Mouse (Mus musculus): ENCODE measurements around the gene Olfr764-ps1. TPM values are rescaled to one million over a fixed set of nuclear protein-coding genes. Genes with fewer than 3 reads are reported as not detected.

Gene Olfr764-ps1
- not detected for polyA plus RNA-seq (2012; fragmentation: generic; extraction: Trizol)

DNA sequence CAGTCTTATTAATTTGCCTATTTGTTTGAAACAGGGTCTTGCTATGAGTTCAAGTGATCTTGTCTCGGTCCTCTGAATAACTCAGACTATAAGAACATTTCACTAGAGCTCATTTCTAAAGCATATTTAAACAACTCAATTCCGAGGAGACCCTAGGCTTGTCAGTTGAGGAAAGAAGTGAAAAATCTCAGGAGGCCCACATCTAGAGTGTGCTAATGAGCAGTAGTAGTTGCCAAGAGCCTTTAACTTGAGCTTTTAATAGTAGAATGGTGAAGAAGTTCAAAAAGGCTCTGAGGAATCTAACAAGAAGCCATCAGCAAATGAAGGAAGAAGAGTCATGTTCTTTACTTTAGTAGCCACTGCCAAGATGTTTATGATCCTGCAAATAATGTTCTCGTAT, at the start of gene Olfr764-ps1:
TSS of gene Olfr764-ps1 (minus strand) at position 101 of the 400 bp plus-strand sequence.

DNA sequence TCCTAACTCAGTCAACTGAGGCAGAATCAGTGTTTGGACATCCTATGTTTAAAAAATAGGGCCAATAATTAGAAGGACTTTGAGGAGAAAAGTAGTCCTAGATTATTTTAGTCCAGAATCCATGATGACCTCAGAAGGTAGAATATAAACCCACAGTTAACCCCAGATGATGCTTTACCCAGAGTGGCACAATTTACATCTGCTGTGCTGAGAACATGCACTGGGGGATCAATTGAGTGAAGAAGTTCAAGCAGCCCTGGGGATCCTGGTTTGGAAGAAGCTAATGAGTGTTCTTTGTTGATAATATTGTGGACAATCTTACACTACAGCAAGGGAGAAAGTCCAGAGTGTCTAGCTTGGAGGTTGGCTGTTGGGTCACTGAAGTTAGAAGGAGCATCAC, 43.1 kb upstream of the Olfr764-ps1 start, which contains the start of gene Olfr767:
TSS of gene Olfr767 (minus strand) at position 101 of the 400 bp plus-strand sequence.

DNA sequence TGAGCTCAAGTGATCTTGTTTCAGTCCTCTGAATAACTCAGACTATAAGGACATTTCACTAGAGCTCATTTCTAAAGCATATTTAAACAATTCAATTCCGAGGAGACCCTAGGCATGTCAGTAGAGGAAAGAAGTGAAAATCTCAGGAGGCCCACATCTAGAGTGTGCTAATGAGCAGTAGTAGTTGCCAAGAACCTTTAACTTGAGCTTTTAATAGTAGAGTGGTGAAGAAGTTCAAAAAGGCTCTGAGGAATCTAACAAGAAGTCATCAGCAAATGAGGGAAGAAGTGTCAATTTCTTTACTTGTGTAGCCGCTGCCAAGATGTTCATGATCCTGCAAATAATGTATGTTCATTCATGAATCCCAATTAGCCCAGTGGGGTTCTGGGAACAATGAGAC, 29.2 kb upstream of the Olfr764-ps1 start, which contains the start of gene Olfr766-ps1:
TSS of gene Olfr766-ps1 (minus strand) at position 101 of the 400 bp plus-strand sequence.

DNA sequence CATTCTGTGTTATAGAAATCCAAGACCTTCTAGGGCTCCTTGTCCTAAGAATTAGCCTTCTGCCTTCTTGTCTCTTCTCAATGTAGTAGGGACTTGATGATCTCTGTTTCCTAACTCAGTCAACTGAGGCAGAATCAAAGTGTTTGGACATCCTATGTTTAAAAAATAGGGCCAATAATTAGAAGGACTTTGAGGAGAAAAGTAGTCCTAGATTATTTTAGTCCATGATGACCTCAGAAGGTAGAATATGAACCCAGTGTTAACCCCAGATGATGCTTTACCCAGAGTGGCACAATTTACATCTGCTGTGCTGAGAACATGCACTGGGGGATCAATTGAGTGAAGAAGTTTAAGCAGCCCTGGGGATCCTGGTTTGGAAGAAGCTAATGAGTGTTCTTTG, 10.2 kb upstream of the Olfr764-ps1 start, which contains the start of gene Olfr765:
TSS of gene Olfr765 (minus strand) at position 101 of the 400 bp plus-strand sequence.

DNA sequence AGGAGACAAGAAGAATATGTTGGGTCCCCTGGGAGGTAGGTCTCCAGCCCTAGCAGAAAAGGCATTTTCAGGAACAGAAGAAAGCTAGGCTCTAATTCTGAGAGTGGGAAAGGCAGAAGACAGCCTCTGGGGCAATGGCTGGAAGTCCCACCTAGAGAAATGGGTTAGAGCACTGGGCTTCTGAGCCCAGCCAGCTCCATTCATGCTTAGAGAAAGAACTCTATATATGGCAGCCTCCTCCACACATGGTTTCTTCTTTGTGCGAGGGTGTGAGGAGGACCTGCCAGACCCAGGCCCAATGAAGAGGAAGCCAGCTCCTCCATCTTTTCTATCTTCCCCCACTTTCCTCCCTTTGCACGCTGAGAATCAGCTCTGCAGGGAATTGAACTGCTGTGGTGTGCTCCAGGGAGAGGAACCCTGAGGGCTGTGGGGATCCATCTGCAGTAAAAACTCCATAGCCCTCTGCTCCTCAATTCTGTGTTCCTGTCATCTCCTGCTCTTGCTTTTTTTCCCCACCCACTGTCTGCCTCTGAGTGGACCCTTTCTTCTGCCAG, 29.3 kb downstream of the Olfr764-ps1 start, which contains the start of gene Olfr763:
TSS of gene Olfr763 (plus strand) at position 504 of the 554 bp plus-strand sequence.

DNA sequence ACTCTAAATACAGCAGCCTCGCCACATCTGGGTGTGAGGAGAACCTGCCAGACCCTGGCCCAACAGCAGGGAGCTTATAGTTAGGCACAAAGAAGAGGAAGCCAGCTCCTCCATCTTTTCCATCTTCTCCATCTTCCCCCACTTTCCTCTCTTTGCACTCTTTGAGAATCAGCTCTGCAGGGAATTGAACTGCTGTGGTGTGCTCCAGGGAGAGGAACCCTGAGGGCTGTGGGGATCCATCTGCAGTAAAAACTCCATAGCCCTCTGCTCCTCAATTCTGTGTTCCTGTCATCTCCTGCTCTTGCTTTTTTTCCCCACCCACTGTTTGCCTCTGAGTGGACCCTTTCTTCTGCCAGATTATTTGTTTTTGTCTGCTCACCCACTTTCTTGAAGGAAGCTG, 50.6 kb downstream of the Olfr764-ps1 start, which contains the start of gene Olfr9:
TSS of gene Olfr9 (plus strand) at position 301 of the 400 bp plus-strand sequence.

Other genes with a start within 250 kb of the Olfr764-ps1 start
- gene Mmp19, start 249.0 kb downstream of the Olfr764-ps1 start, polyA plus RNA-seq (2012; fragmentation: generic; extraction: Trizol), result 10 to 100 TPM in 1 of 2 experiments, under 1 TPM in 1; 0.77 to 12.4 TPM
- 10 to 100 TPM; 10.1 to 48.8 TPM for gene Dnajc14, start 235.8 kb downstream of the Olfr764-ps1 start, polyA plus RNA-seq (2012; fragmentation: generic; extraction: Trizol)
- 10 to 100 TPM; 14.8 to 25.5 TPM for gene Tmem198b, start 235.5 kb downstream of the Olfr764-ps1 start, polyA plus RNA-seq (2012; fragmentation: generic; extraction: Trizol)
- 10 to 100 TPM in 1 of 2 experiments, 1 to 10 TPM in 1; 4.9 to 44.4 TPM for gene Sarnp, start 222.6 kb downstream of the Olfr764-ps1 start, polyA plus RNA-seq (2012; fragmentation: generic; extraction: Trizol)
- gene Ormdl2, start 218.3 kb downstream of the Olfr764-ps1 start, polyA plus RNA-seq (2012; fragmentation: generic; extraction: Trizol), result 10 to 100 TPM; 27.5 to 30.0 TPM
- 10 to 100 TPM in 1 of 2 experiments, 1 to 10 TPM in 1; 4.7 to 18.4 TPM for gene Gdf11, start 148.2 kb downstream of the Olfr764-ps1 start, polyA plus RNA-seq (2012; fragmentation: generic; extraction: Trizol)
- 1,000 to 10,000 TPM; 1,350 to 2,032 TPM for gene Cd63, start 138.9 kb downstream of the Olfr764-ps1 start, polyA plus RNA-seq (2012; fragmentation: generic; extraction: Trizol)
- gene Rdh5, start 117.0 kb downstream of the Olfr764-ps1 start, polyA plus RNA-seq (2012; fragmentation: generic; extraction: Trizol), result 10 to 100 TPM in 1 of 2 experiments, 1 to 10 TPM in 1; 6.5 to 25.9 TPM
- gene Bloc1s1, start 115.9 kb downstream of the Olfr764-ps1 start, polyA plus RNA-seq (2012; fragmentation: generic; extraction: Trizol), result 100 to 1,000 TPM; 303 to 605 TPM
- gene Itga7, start 106.1 kb downstream of the Olfr764-ps1 start, polyA plus RNA-seq (2012; fragmentation: generic; extraction: Trizol), result 1 to 10 TPM; 1.4 to 1.7 TPM
- under 1 TPM in 1 of 2 experiments, not detected in 1; 0.59 TPM for gene Mettl7b, start 78.9 kb downstream of the Olfr764-ps1 start, polyA plus RNA-seq (2012; fragmentation: generic; extraction: Trizol)
- not detected for gene Olfr9, start 50.5 kb downstream of the Olfr764-ps1 start, polyA plus RNA-seq (2012; fragmentation: generic; extraction: Trizol)
- not detected for gene Olfr763, start 29.1 kb downstream of the Olfr764-ps1 start, polyA plus RNA-seq (2012; fragmentation: generic; extraction: Trizol)
- not detected for gene Olfr765, start 10.1 kb upstream of the Olfr764-ps1 start, polyA plus RNA-seq (2012; fragmentation: generic; extraction: Trizol)
- gene Olfr766-ps1, start 29.1 kb upstream of the Olfr764-ps1 start, polyA plus RNA-seq (2012; fragmentation: generic; extraction: Trizol), result not detected
- gene Olfr767, start 43.0 kb upstream of the Olfr764-ps1 start, polyA plus RNA-seq (2012; fragmentation: generic; extraction: Trizol), result not detected
- not detected for gene Olfr768, start 59.5 kb upstream of the Olfr764-ps1 start, polyA plus RNA-seq (2012; fragmentation: generic; extraction: Trizol)
- not detected for gene Olfr769, start 78.0 kb upstream of the Olfr764-ps1 start, polyA plus RNA-seq (2012; fragmentation: generic; extraction: Trizol)
- gene Olfr770, start 99.1 kb upstream of the Olfr764-ps1 start, polyA plus RNA-seq (2012; fragmentation: generic; extraction: Trizol), result not detected
- gene Olfr771, start 124.9 kb upstream of the Olfr764-ps1 start, polyA plus RNA-seq (2012; fragmentation: generic; extraction: Trizol), result not detected
- gene Olfr772, start 138.0 kb upstream of the Olfr764-ps1 start, polyA plus RNA-seq (2012; fragmentation: generic; extraction: Trizol), result not detected
- not detected for gene Olfr773, start 147.5 kb upstream of the Olfr764-ps1 start, polyA plus RNA-seq (2012; fragmentation: generic; extraction: Trizol)
- not detected for gene Olfr774, start 196.3 kb upstream of the Olfr764-ps1 start, polyA plus RNA-seq (2012; fragmentation: generic; extraction: Trizol)
- gene Olfr775, start 208.5 kb upstream of the Olfr764-ps1 start, polyA plus RNA-seq (2012; fragmentation: generic; extraction: Trizol), result not detected
- not detected for gene Olfr776, start 219.2 kb upstream of the Olfr764-ps1 start, polyA plus RNA-seq (2012; fragmentation: generic; extraction: Trizol)
- not detected for gene Olfr777, start 231.6 kb upstream of the Olfr764-ps1 start, polyA plus RNA-seq (2012; fragmentation: generic; extraction: Trizol)

Data from C3H10T1/2 (cell line).